Mouse (Mus musculus): ENCODE results near the gene Rasa3. TPM values are rescaled to one million over a fixed set of nuclear protein-coding genes. Genes with fewer than 3 reads are reported as not detected.

The Rasa3 gene
- polyA plus RNA-seq, 1 experiment from 2014 or later = 18.1 TPM

GRCm38 (mm10) chr8:13597777-13598176 is 79.6 kb downstream of the Rasa3 start:
- Histone ChIP-seq H3K4me1 (peaks cover 7% of the 10 kb centered on the region), H3K27ac (no peak overlapping the region), H3K9me3 (replicated peaks) (no peaks in the 10 kb centered on the region), H3K4me3 (no peak overlapping the region), H3K27me3 (ENCODE audit: low read depth, poor library complexity, severe bottlenecking) (no peaks in the 10 kb centered on the region), H3K36me3 (peaks cover 15% of the 10 kb centered on the region; the same call in 1 of the 2 replicates)
- no peak for DNase-seq (ENCODE audit: low spot score)
- 92% methylated on average over 6 of the region's 6 CpGs for WGBS

- no peak overlapping the region for H3K27ac ChIP-seq
- no peak overlapping the region for H3K4me3 ChIP-seq
- DNase-seq (ENCODE audit: low spot score) = no peak
- WGBS = 91% methylated on average over 6 of the region's 6 CpGs
- no peaks in the 10 kb centered on the region for H3K27me3 ChIP-seq (ENCODE audit: low read depth, poor library complexity, severe bottlenecking)
- no peaks in the 10 kb centered on the region for H3K9me3 ChIP-seq (replicated peaks)
- peaks cover 7% of the 10 kb centered on the region for H3K4me1 ChIP-seq
- peaks cover 15% of the 10 kb centered on the region; the same call in 1 of the 2 replicates for H3K36me3 ChIP-seq
These were observed 81.5 kb downstream of the Rasa3 start for GRCm38 (mm10) chr8:13595861-13596260.

DNA sequence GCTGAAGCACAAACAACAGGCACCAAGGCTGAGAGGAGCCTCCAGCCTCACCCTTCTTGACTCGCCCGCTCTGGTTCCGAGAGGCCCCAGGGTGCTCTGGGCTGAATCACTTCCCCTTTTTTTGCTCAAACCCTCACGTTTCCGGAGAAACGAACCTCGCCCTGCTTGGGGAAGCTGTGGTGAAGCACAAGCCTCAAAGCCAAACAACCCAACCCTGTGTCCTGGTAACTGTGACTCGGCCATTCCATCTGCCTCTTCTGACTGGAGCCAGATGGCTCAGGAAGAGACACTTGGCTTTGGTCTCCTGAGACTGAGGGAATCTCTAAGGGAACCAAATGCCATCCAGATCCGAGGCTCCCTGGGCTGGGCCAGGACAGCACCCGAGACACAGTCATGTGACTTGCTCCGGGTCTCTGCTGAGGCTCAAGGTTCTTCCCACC is 82.5 kb downstream of the Rasa3 start:
- Histone ChIP-seq H3K36me3 (peaks cover 15% of the 10 kb centered on the region; the same call in 1 of the 2 replicates), H3K4me3 (no peak overlapping the region), H3K27me3 (ENCODE audit: low read depth, poor library complexity, severe bottlenecking) (no peaks in the 10 kb centered on the region), H3K27ac (no peak overlapping the region), H3K9me3 (replicated peaks) (no peaks in the 10 kb centered on the region), H3K4me1 (peaks cover 1% of the 10 kb centered on the region; the same call in 1 of the 2 replicates)
- DNase-seq (ENCODE audit: low spot score) = no peak
- WGBS = 80% methylated on average over 11 of the region's 11 CpGs

GRCm38 (mm10) chr8:13593340-13593739 is 84.1 kb downstream of the Rasa3 start:
- H3K36me3 ChIP-seq = peaks cover 15% of the 10 kb centered on the region; the same call in 1 of the 2 replicates
- no peak overlapping the region for H3K4me3 ChIP-seq
- no peaks in the 10 kb centered on the region for H3K4me1 ChIP-seq
- no peaks in the 10 kb centered on the region for H3K9me3 ChIP-seq (replicated peaks)
- WGBS = 88% methylated on average over 8 of the region's 8 CpGs
- H3K27me3 ChIP-seq (ENCODE audit: low read depth, poor library complexity, severe bottlenecking) = no peaks in the 10 kb centered on the region
- DNase-seq (ENCODE audit: low spot score) = no peak
- no peak overlapping the region for H3K27ac ChIP-seq

DNA sequence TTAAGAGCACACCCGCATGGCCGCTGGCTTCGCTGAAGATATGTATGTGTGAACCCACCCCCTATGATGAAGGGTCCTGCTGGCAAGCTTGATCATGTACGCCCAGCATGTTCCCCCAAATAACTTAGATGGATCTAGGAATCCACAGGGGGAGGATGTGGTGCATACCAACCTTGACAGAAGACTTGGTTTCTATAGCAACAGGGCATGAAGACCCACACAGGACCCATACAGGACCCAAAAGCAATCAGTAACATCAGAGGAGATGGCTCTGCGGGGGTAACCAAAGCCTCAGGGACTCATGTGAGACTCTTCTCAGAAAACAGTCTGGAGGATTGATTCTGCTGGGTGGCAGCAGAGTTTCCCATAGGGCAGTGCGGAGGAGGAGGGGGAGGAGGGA is 86.2 kb downstream of the Rasa3 start:
- Histone ChIP-seq H3K4me1 (no peaks in the 10 kb centered on the region), H3K4me3 (no peak overlapping the region), H3K9me3 (replicated peaks) (no peaks in the 10 kb centered on the region), H3K27ac (no peak overlapping the region), H3K27me3 (ENCODE audit: low read depth, poor library complexity, severe bottlenecking) (no peaks in the 10 kb centered on the region), H3K36me3 (no peaks in the 10 kb centered on the region)
- no peak for DNase-seq (ENCODE audit: low spot score)
- WGBS = 84% methylated on average over 6 of the region's 6 CpGs

- no peak overlapping the region for H3K27ac ChIP-seq
- 0 out of 2 replicates have a peak, but pooled peaks cover 2% of the 10 kb centered on the region for H3K36me3 ChIP-seq
- H3K4me1 ChIP-seq = no peaks in the 10 kb centered on the region
- H3K4me3 ChIP-seq = no peak overlapping the region
- no peaks in the 10 kb centered on the region for H3K27me3 ChIP-seq (ENCODE audit: low read depth, poor library complexity, severe bottlenecking)
- WGBS = 87% methylated on average over 6 of the region's 6 CpGs
- H3K9me3 ChIP-seq (replicated peaks) = no peaks in the 10 kb centered on the region
- DNase-seq (ENCODE audit: low spot score) = no peak
These were observed 88.3 kb downstream of the Rasa3 start for GRCm38 (mm10) chr8:13589071-13589470.

DNA sequence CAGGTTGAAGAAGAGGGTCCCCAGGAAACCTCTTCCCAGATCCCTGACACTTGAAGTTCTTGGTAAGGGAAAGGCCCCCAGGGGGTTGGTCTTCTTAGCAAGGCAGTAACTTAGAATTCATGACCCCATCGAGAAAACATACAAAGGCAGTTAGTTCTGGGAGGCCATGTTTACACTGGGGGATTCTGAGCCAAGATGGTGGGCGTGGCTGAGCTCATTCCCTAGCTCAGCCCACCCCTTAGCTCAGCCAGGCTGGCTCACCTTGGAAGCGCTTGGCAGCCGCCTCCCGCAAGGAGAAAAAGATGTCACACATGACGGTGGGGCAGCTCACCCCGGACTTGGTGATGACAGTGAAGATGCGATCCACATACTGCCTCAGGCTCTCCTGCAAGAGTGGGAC is 92.8 kb downstream of the Rasa3 start:
- 78% methylated on average over 8 of the region's 8 CpGs for WGBS
- H3K36me3 ChIP-seq = peaks cover 21% of the 10 kb centered on the region
- no peaks in the 10 kb centered on the region for H3K4me1 ChIP-seq
- DNase-seq (ENCODE audit: low spot score) = no peak
- no peak overlapping the region for H3K4me3 ChIP-seq
- H3K27me3 ChIP-seq (ENCODE audit: low read depth, poor library complexity, severe bottlenecking) = no peaks in the 10 kb centered on the region
- no peak overlapping the region for H3K27ac ChIP-seq
- H3K9me3 ChIP-seq (replicated peaks) = no peaks in the 10 kb centered on the region

GRCm38 (mm10) chr8:13577869-13578268 is 99.5 kb downstream of the Rasa3 start:
- Histone ChIP-seq H3K36me3 (peaks cover 26% of the 10 kb centered on the region), H3K9me3 (replicated peaks) (no peaks in the 10 kb centered on the region)
- 92% methylated on average over 6 of the region's 6 CpGs for WGBS

DNA sequence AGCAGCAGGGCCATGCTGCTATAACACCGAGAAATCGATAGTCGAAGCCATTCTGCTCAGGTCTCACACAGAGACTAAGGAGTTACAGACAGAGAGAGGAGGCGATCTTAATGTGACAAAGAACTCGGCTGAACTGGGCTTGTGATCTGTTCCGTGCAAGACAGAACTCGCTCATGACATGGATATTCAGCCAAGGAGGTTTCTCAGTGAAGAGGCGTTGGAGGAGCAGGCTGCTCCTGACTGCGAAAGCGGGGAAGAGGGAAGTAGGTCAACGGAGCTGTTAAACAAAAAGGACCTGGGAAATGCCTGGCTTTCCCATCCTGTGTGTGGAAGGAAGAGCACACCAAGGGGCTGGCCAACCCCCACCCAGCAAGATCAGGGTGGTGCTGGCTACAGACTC is 105.4 kb downstream of the Rasa3 start:
- no peaks in the 10 kb centered on the region for H3K9me3 ChIP-seq (replicated peaks)
- H3K4me1 ChIP-seq = no peaks in the 10 kb centered on the region
- no peaks in the 10 kb centered on the region for H3K27me3 ChIP-seq (ENCODE audit: low read depth, poor library complexity, severe bottlenecking)
- no peak overlapping the region for H3K27ac ChIP-seq
- WGBS = 90% methylated on average over 11 of the region's 11 CpGs
- no peak for DNase-seq (ENCODE audit: low spot score)
- no peak overlapping the region for H3K4me3 ChIP-seq
- H3K36me3 ChIP-seq = peaks cover 10% of the 10 kb centered on the region

More at GRCm38 (mm10) chr8:13577869-13578268, 99.5 kb downstream of the Rasa3 start:
- H3K4me3 ChIP-seq = no peak overlapping the region
- H3K4me1 ChIP-seq = no peaks in the 10 kb centered on the region
- no peak for DNase-seq (ENCODE audit: low spot score)
- no peak overlapping the region for H3K27ac ChIP-seq
- no peaks in the 10 kb centered on the region for H3K27me3 ChIP-seq (ENCODE audit: low read depth, poor library complexity, severe bottlenecking)

DNA sequence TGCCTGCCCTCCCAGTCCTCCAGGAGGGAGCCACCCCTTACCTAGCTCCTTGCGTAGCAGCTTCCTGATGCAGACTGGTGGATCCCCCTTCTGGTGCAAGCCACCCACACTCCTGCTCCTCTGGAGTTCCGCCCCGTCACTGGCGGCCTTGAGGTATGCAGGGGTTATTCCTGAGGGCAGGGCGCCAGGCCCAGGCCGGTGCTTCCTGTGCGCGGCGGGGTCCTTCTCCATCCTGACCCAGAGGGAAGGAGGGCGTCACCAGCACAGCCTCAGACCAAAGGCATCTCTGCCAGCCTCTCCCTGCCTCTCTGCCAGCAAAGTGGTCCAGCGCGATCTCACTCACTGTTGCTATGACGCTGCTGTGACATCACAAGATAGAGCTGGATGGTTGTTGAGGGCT is 115.3 kb downstream of the Rasa3 start, which contains the start of gene 1700029H14Rik:
1700029H14Rik (minus strand) TSS at position 344 of the 400 bp plus-strand sequence.
- H3K36me3 ChIP-seq = no peaks in the 10 kb centered on the region
- H3K27me3 ChIP-seq (ENCODE audit: low read depth, poor library complexity, severe bottlenecking) = no peaks in the 10 kb centered on the region
- peaks cover 4% of the 10 kb centered on the region; the same call in 1 of the 2 replicates for H3K4me1 ChIP-seq
- WGBS = 28% methylated on average over 13 of the region's 13 CpGs
- H3K27ac ChIP-seq = no peak within 1 kb of the TSS
- no peak within 1 kb of the TSS for H3K4me3 ChIP-seq
- H3K9me3 ChIP-seq (replicated peaks) = no peaks in the 10 kb centered on the region
- DNase-seq (ENCODE audit: low spot score) = no peak

DNA sequence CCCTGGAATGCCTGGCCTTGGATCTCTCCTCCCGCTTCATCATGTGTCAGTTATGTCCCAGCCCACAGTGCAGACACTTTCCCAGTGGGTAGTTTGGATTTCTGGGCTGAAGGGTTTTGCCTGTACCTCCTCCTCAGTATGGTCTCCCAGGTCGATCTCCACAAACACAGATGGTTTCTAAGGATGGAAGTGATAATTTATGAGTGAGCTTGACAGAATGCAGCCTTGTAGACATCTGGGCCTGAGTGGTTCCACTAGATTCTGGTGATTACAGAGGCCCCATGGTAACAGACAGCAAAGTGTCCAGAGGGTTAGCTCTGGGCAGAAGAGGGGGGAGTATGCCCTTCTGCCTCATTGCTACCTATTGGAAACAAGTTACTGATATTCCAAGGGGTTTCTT is 119.9 kb downstream of the Rasa3 start:
- peaks cover 4% of the 10 kb centered on the region; the same call in 1 of the 2 replicates for H3K4me1 ChIP-seq
- no peak overlapping the region for H3K27ac ChIP-seq
- no peaks in the 10 kb centered on the region for H3K9me3 ChIP-seq (replicated peaks)
- no peak for DNase-seq (ENCODE audit: low spot score)
- no peak overlapping the region for H3K4me3 ChIP-seq
- H3K36me3 ChIP-seq = no peaks in the 10 kb centered on the region
- 78% methylated on average over 2 of the region's 2 CpGs for WGBS
- no peaks in the 10 kb centered on the region for H3K27me3 ChIP-seq (ENCODE audit: low read depth, poor library complexity, severe bottlenecking)

DNA sequence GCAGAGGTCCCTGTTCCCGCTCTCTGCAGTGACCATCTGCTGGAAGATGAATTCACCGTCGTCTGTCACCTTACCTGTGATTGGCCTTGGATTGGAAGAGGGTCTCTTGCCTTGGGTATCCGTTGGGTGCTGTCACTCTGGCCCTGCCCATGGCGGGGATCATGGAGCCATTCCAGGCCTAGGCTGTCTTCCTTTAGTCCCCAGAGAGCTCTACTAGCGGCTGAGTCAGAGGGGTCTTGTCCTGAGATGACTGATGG is 125.9 kb downstream of the Rasa3 start:
- DNase-seq (ENCODE audit: low spot score) = no peak
- 95% methylated on average over 6 of the region's 6 CpGs for WGBS
- no peaks in the 10 kb centered on the region for H3K27me3 ChIP-seq (ENCODE audit: low read depth, poor library complexity, severe bottlenecking)
- no peak overlapping the region for H3K4me3 ChIP-seq
- H3K36me3 ChIP-seq = no peaks in the 10 kb centered on the region
- H3K4me1 ChIP-seq = 0 out of 2 replicates have a peak, but pooled peaks cover 3% of the 10 kb centered on the region
- no peak overlapping the region for H3K27ac ChIP-seq
- no peaks in the 10 kb centered on the region for H3K9me3 ChIP-seq (replicated peaks)

DNA sequence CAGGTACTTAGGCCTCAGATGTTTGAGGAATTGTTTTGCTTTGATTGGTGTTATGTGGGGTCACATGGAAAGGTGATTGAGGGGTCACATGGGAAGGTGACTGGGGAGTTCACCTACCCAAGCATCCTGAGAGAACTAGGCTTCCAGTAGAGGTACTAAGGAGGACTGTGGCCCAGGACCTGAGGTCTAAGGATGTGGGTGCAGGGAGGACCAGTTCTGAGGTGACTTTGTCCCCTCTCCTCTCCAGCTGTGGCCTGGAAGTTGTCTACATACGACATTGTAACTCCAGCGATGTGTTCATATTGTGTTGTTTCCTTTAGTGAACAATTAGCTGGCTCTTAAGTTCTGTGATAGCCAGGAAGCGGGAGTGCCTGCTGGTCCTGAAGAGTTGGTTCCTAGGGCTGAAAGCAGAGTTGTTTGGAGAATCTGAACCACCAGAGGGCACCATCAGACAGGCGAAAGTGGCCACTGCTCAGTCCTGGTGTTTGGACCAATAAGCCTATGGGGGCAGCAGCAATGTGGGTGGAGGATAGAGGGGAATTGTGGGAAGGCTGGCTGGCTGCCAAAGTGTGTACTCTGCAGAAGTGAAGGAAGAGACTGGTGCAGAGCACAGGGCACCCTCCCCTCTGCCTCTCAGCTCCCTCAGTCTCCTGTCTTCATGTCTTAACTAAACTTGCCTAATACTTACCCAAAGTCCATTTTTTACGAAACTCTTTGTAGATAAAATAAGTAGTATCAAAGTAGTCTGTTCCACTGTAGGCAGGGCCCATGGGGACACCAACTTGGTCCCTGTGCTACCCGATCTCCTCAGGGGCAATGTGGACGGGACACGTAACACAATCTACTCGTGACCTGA is 126.5 kb downstream of the Rasa3 start:
- H3K27me3 ChIP-seq (ENCODE audit: low read depth, poor library complexity, severe bottlenecking) = no peaks in the 10 kb centered on the region
- 0 out of 2 replicates have a peak, but pooled peaks cover 3% of the 10 kb centered on the region for H3K4me1 ChIP-seq
- DNase-seq (ENCODE audit: low spot score) = peak; percentile 80
- H3K36me3 ChIP-seq = no peaks in the 10 kb centered on the region
- no peak overlapping the region for H3K27ac ChIP-seq
- H3K9me3 ChIP-seq (replicated peaks) = no peaks in the 10 kb centered on the region
- WGBS = 61% methylated on average over 9 of the region's 9 CpGs
- H3K4me3 ChIP-seq = no peak overlapping the region

Measured in limb, embryonic 10.5 days (tissue).